Mouse (Mus musculus) forebrain, embryonic 10.5 days (tissue): Measurements from ENCODE around the gene Gabpb2. TPM values are rescaled to one million over a fixed set of nuclear protein-coding genes. Genes with fewer than 3 reads are reported as not detected.
"Not testable (repeated sequence)": the region's sequence is repeated elsewhere in the genome, so short reads cannot be mapped to it uniquely, and the experiment has no call there.

ENCODE experiments used
- DNase-seq: peaks from one replicate; pipeline ENCODE4 v3.0.0-alpha.2; 2017; ENCODE audit warnings: low spot score; ENCODE audit errors: extremely low spot score
- H3K27ac ChIP-seq: fragments of 300-500 bp; sonication (generic); 2 replicates; pipeline ENCODE4 v1.5.1; 2016; ENCODE audit warnings: mild to moderate bottlenecking
- H3K27me3 ChIP-seq: fragments of 300-500 bp; sonication (generic); 2 replicates; pipeline ENCODE4 v1.6.1; 2016; ENCODE audit warnings: mild to moderate bottlenecking; ENCODE audit not compliant: poor library complexity, severe bottlenecking
- H3K36me3 ChIP-seq: fragments of 300-500 bp; sonication (generic); replicated peaks from 2 replicates; pipeline ENCODE4 v1.6.1; 2016; ENCODE audit warnings: mild to moderate bottlenecking, moderate library complexity
- H3K4me1 ChIP-seq: fragments of 300-500 bp; sonication (generic); 2 replicates; pipeline ENCODE4 v1.6.1; 2016
- H3K4me3 ChIP-seq: fragments of 300-500 bp; sonication (generic); 2 replicates; pipeline ENCODE4 v1.5.1; 2016; ENCODE audit warnings: mild to moderate bottlenecking, moderate library complexity
- H3K9me3 ChIP-seq: fragments of 300-500 bp; sonication (generic); 2 replicates; pipeline ENCODE4 v1.6.1; 2016; ENCODE audit warnings: mild to moderate bottlenecking, moderate library complexity
- WGBS: fragments of 180-500 bp; shearing (Covaris S2); methylation state at CpG from one replicate; pipeline ENCODE4 v1.1.7; 2016; 5-methylcytosine and 5-hydroxymethylcytosine counted together
- microRNA-seq: library from miRNA; unstranded; fragments of <30 nt; microRNA quantifications from one replicate; pipeline ENCODE4, GENCODE M21; 2017
- polyA plus RNA-seq: library from polyadenylated mRNA; unstranded; fragments of >200 nt; fragmentation: Nextera tagmentation; extraction: Ambion mirVana; gene quantifications from 2 replicates; pipeline ENCODE4 v1.2.1, GENCODE M21; 2016

The Gabpb2 gene
- polyA plus RNA-seq, 1 experiment from 2014 or later, result 13.7 TPM

GRCm38 (mm10) chr3:95135433-95136052 is 82.2 kb downstream of the Gabpb2 start:
- H3K27ac ChIP-seq, result no peak overlapping the region

GRCm38 (mm10) chr3:95135023-95135422 is 82.7 kb downstream of the Gabpb2 start:
- Histone ChIP-seq H3K27me3 (no peaks in the 10 kb centered on the region), H3K4me1 (peaks cover 28% of the 10 kb centered on the region), H3K4me3 (peak overlapping the region; percentile 47), H3K36me3 (peaks cover 32% of the 10 kb centered on the region), H3K9me3 (no peaks in the 10 kb centered on the region), H3K27ac (no peak overlapping the region)
- 40% methylated on average over 6 of the region's 6 CpGs for WGBS
- DNase-seq, result no peak

More at GRCm38 (mm10) chr3:95135433-95136052, 82.2 kb downstream of the Gabpb2 start:
- H3K9me3 ChIP-seq, result no peaks in the 10 kb centered on the region
- WGBS, result 90% methylated on average over 7 of the region's 7 CpGs
- no peak for DNase-seq
- no peaks in the 10 kb centered on the region for H3K27me3 ChIP-seq
- H3K4me3 ChIP-seq, result peak overlapping the region; percentile 47
- H3K4me1 ChIP-seq, result peaks cover 32% of the 10 kb centered on the region
- H3K36me3 ChIP-seq, result peaks cover 33% of the 10 kb centered on the region

- H3K36me3 ChIP-seq, result peaks cover 34% of the 10 kb centered on the region
- WGBS, result no CpG with 5 or more reads among the region's 12 CpGs
Measured at GRCm38 (mm10) chr3:95134133-95134532, 83.6 kb downstream of the Gabpb2 start.

GRCm38 (mm10) chr3:95133680-95134101 is 84.0 kb downstream of the Gabpb2 start, which contains the start of the genes Scnm1 and Lysmd1:
Scnm1 (minus strand) TSS chr3:95134011.
Lysmd1 (plus strand) TSS chr3:95134088.
- H3K27ac ChIP-seq, result peak within 1 kb of the TSS; percentile 89
- H3K9me3 ChIP-seq, result no peaks in the 10 kb centered on the region
- peaks cover 31% of the 10 kb centered on the region for H3K4me1 ChIP-seq
- H3K27me3 ChIP-seq, result no peaks in the 10 kb centered on the region
- peak within 1 kb of the TSS; percentile 78 for H3K4me3 ChIP-seq
- WGBS, result 0% methylated on average over 20 of the region's 20 CpGs
- DNase-seq, result peak; percentile 90
- H3K36me3 ChIP-seq, result peaks cover 38% of the 10 kb centered on the region

More at GRCm38 (mm10) chr3:95134133-95134532, 83.6 kb downstream of the Gabpb2 start:
- not testable (repeated sequence) for H3K27me3 ChIP-seq, DNase-seq, H3K27ac ChIP-seq, H3K9me3 ChIP-seq
- H3K4me3 ChIP-seq, result peak overlapping the region; percentile 78
- H3K4me1 ChIP-seq, result peaks cover 29% of the 10 kb centered on the region

- peaks cover 43% of the 10 kb centered on the region for H3K36me3 ChIP-seq
- 64% methylated on average over 11 of the region's 11 CpGs for WGBS
- no peaks in the 10 kb centered on the region for H3K27me3 ChIP-seq
- DNase-seq, result no peak
- peak overlapping the region; percentile 89 for H3K27ac ChIP-seq
- H3K4me3 ChIP-seq, result peak overlapping the region; percentile 78
- peaks cover 31% of the 10 kb centered on the region for H3K4me1 ChIP-seq
- H3K9me3 ChIP-seq, result no peaks in the 10 kb centered on the region
Measured at GRCm38 (mm10) chr3:95133176-95133575, 84.5 kb downstream of the Gabpb2 start.

- Histone ChIP-seq H3K4me3 (peak overlapping the region; percentile 78; the same call in 1 of the 2 replicates), H3K36me3 (peaks cover 46% of the 10 kb centered on the region), H3K4me1 (peaks cover 28% of the 10 kb centered on the region)
- not testable (repeated sequence) for DNase-seq, H3K27me3 ChIP-seq, H3K9me3 ChIP-seq, H3K27ac ChIP-seq
- WGBS, result 85% methylated on average over 2 of the region's 2 CpGs
Measured at GRCm38 (mm10) chr3:95132389-95132788, 85.3 kb downstream of the Gabpb2 start.

Small RNA genes within 50 kb of the gene (microRNA-seq; reads per million reads assigned to microRNA genes)
- gene Mir8099-1, result not detected

Other genes with a start within 250 kb of the Gabpb2 start
- gene Pi4kb, start 243.2 kb downstream of the Gabpb2 start, polyA plus RNA-seq, result 20.1 and 21.7 TPM in 2 replicates
- gene Zfp687, start 202.5 kb downstream of the Gabpb2 start, polyA plus RNA-seq, result 42.1 and 44.3 TPM in 2 replicates
- 346 and 351 TPM in 2 replicates for gene Psmd4, start 175.3 kb downstream of the Gabpb2 start, polyA plus RNA-seq
- gene Pip5k1a, start 111.0 kb downstream of the Gabpb2 start, polyA plus RNA-seq, result 19.0 and 19.5 TPM in 2 replicates
- 275 and 276 TPM in 2 replicates for gene Vps72, start 106.9 kb downstream of the Gabpb2 start, polyA plus RNA-seq
- gene Tmod4, start 93.4 kb downstream of the Gabpb2 start, polyA plus RNA-seq, result 0.77 and 1.00 TPM in 2 replicates
- 75.8 and 80.7 TPM in 2 replicates for gene Scnm1, start 83.9 kb downstream of the Gabpb2 start, polyA plus RNA-seq
- gene Lysmd1, start 83.8 kb downstream of the Gabpb2 start, polyA plus RNA-seq, result 12.6 and 13.3 TPM in 2 replicates
- 1.4 and 1.5 TPM in 2 replicates for gene Tnfaip8l2, start 75.6 kb downstream of the Gabpb2 start, polyA plus RNA-seq
- 3.9 and 4.2 TPM in 2 replicates for gene Sema6c, start 57.5 kb downstream of the Gabpb2 start, polyA plus RNA-seq
- gene Cdc42se1, start 10.8 kb upstream of the Gabpb2 start, polyA plus RNA-seq, result 95.5 and 104 TPM in 2 replicates
- gene Mllt11, start 14.3 kb upstream of the Gabpb2 start, polyA plus RNA-seq, result 19.6 and 22.4 TPM in 2 replicates
- gene Gm128, start 23.7 kb upstream of the Gabpb2 start, polyA plus RNA-seq, result 0.23 and 0.30 TPM in 2 replicates
- gene Bnipl, start 33.3 kb upstream of the Gabpb2 start, polyA plus RNA-seq, result 0.38 and 0.42 TPM in 2 replicates
- gene Mindy1, start 63.4 kb upstream of the Gabpb2 start, polyA plus RNA-seq, result 27.2 and 27.9 TPM in 2 replicates
- 26.2 and 26.9 TPM in 2 replicates for gene Prune1, start 64.2 kb upstream of the Gabpb2 start, polyA plus RNA-seq
- 1.8 and 1.9 TPM in 2 replicates for gene Anxa9, start 89.3 kb upstream of the Gabpb2 start, polyA plus RNA-seq
- 119 and 130 TPM in 2 replicates for gene Cers2, start 96.9 kb upstream of the Gabpb2 start, polyA plus RNA-seq
- 59.1 and 64.2 TPM in 2 replicates for gene Setdb1, start 139.3 kb upstream of the Gabpb2 start, polyA plus RNA-seq
- gene 4930558C23Rik, start 184.9 kb upstream of the Gabpb2 start, polyA plus RNA-seq, result not detected in 2 replicates
- gene Arnt, start 216.5 kb upstream of the Gabpb2 start, polyA plus RNA-seq, result 29.7 and 33.3 TPM in 2 replicates